In genomic region chr11:113698013-113698545, GRCm38 (mm10) we compare ENCODE assay signal across 14 mouse cellular contexts. TPM values are rescaled to one million over a fixed set of nuclear protein-coding genes. Genes with fewer than 3 reads are reported as not detected.
DNase-seq lines count a peak whose midpoint lies in the region; ATAC-seq and TF ChIP-seq lines count a peak whose summit lies in the region.
"Had no signal": no experiment of that assay in that cellular context is flagged by ENCODE, and none has a peak within 500 bp of the region (broad histone marks: within the 10 kb centered on the region; RNA-seq: fewer than 3 reads in every experiment).

No protein-coding gene starts in this region.

- H3K36me3 ChIP-seq in intestine, embryonic 16.5 days (ENCODE audit: control insufficient read depth, insufficient read depth, low read length) = peaks cover 10% of the 10 kb centered on the region; the same call in 1 of the 2 replicates
- peaks cover 18% of the 10 kb centered on the region for H3K36me3 ChIP-seq in lung, embryonic 16.5 days (ENCODE audit: control insufficient read depth, insufficient read depth, low read length)
- H3K36me3 ChIP-seq in hindbrain, postnatal 0 days (ENCODE audit: insufficient read depth, low read length) = peaks cover 20% of the 10 kb centered on the region

- DNase-seq in brain, adult 2 months (ENCODE audit: low read depth, low spot score) = peak; percentile 30
- peak; percentile 79 to 89 for DNase-seq in kidney, postnatal 25 days
- DNase-seq in hindbrain, postnatal 0 days (ENCODE audit: low spot score) = no peak
- DNase-seq in ovary, postnatal 36 days (ENCODE audit: low spot score) = no peak
- DNase-seq: forebrain, postnatal 0 days; right cerebral cortex, adult 18-20 months; thymus, postnatal 14 days had no signal

- WGBS in intestine, embryonic 16.5 days = 68% methylated on average over 12 of the region's 12 CpGs
- WGBS in lung, embryonic 16.5 days = 52% methylated on average over 12 of the region's 12 CpGs
- 77% methylated on average over 12 of the region's 12 CpGs for WGBS in hindbrain, postnatal 0 days

- no peak overlapping the region for H3K4me3 ChIP-seq in intestine, embryonic 16.5 days (ENCODE audit: low read length)
- H3K4me3 ChIP-seq in lung, embryonic 16.5 days (ENCODE audit: low read length) = no peak overlapping the region
- no peak overlapping the region for H3K4me3 ChIP-seq in hindbrain, postnatal 0 days (ENCODE audit: low read length)
- H3K4me3 ChIP-seq: heart, embryonic 13.5 days; hindbrain, embryonic 15.5 days had no signal

- no peak for TF ChIP-seq CTCF in hindbrain, postnatal 0 days (IDR thresholded peaks at IDR 0.05; ENCODE audit: low read depth)

- no peak overlapping the region for H3K27ac ChIP-seq in intestine, embryonic 16.5 days (ENCODE audit: low read length)
- H3K27ac ChIP-seq in lung, embryonic 16.5 days (ENCODE audit: low read length) = no peak overlapping the region
- H3K27ac ChIP-seq in hindbrain, postnatal 0 days = no peak overlapping the region
- H3K27ac ChIP-seq: heart, embryonic 13.5 days; hindbrain, embryonic 15.5 days had no signal

- H3K4me2 ChIP-seq in intestine, embryonic 16.5 days (ENCODE audit: low read depth, low read length) = no peak overlapping the region
- no peak overlapping the region for H3K4me2 ChIP-seq in lung, embryonic 16.5 days (ENCODE audit: low read depth, low read length)
- H3K4me2 ChIP-seq in hindbrain, postnatal 0 days (ENCODE audit: low read depth, low read length) = no peak overlapping the region
- H3K4me2 ChIP-seq: heart, embryonic 13.5 days; hindbrain, embryonic 15.5 days had no signal

- H3K9me3 ChIP-seq in intestine, embryonic 16.5 days (ENCODE audit: control insufficient read depth, low read length) = no peaks in the 10 kb centered on the region
- no peaks in the 10 kb centered on the region for H3K9me3 ChIP-seq in lung, embryonic 16.5 days (ENCODE audit: control insufficient read depth, low read length)
- no peaks in the 10 kb centered on the region for H3K9me3 ChIP-seq in hindbrain, postnatal 0 days (ENCODE audit: low read length)
- H3K9me3 ChIP-seq: heart, embryonic 13.5 days; hindbrain, embryonic 15.5 days had no signal

- no peaks in the 10 kb centered on the region for H3K4me1 ChIP-seq in intestine, embryonic 16.5 days (ENCODE audit: control insufficient read depth, insufficient read depth, low read length)
- no peaks in the 10 kb centered on the region for H3K4me1 ChIP-seq in lung, embryonic 16.5 days (replicated peaks; ENCODE audit: control insufficient read depth, insufficient read depth, low read length)
- no peaks in the 10 kb centered on the region for H3K4me1 ChIP-seq in hindbrain, postnatal 0 days (ENCODE audit: insufficient read depth, low read length)
- H3K4me1 ChIP-seq: heart, embryonic 13.5 days; hindbrain, embryonic 15.5 days had no signal

- peak; percentile 73 for ATAC-seq in intestine, embryonic 16.5 days
- 0 out of 2 replicates have a peak, but pooled peaks have one; percentile 52 for ATAC-seq in lung, embryonic 16.5 days (ENCODE audit: low read depth)
- ATAC-seq in CD4-positive, CD25-positive, alpha-beta regulatory T cell, adult 4 months = no peak
- ATAC-seq in hindbrain, postnatal 0 days = no peak
- ATAC-seq: forebrain, postnatal 0 days had no signal

- H3K27me3 ChIP-seq in intestine, embryonic 16.5 days (replicated peaks; ENCODE audit: control insufficient read depth, insufficient read depth, low read length) = no peaks in the 10 kb centered on the region
- H3K27me3 ChIP-seq in lung, embryonic 16.5 days (ENCODE audit: control insufficient read depth, insufficient read depth, low read depth, low read length) = no peaks in the 10 kb centered on the region
- H3K27me3 ChIP-seq in hindbrain, postnatal 0 days (ENCODE audit: insufficient read depth, low read length) = no peaks in the 10 kb centered on the region
- H3K27me3 ChIP-seq: heart, embryonic 13.5 days; hindbrain, embryonic 15.5 days had no signal

- H3K9ac ChIP-seq in intestine, embryonic 16.5 days (ENCODE audit: low read depth, low read length) = no peak overlapping the region
- H3K9ac ChIP-seq in lung, embryonic 16.5 days (ENCODE audit: low read length) = no peak overlapping the region
- H3K9ac ChIP-seq in hindbrain, postnatal 0 days (replicated peaks; ENCODE audit: low read length) = no peak overlapping the region
- H3K9ac ChIP-seq: forebrain, postnatal 0 days; heart, embryonic 13.5 days; hindbrain, embryonic 15.5 days had no signal

RNA-seq across cellular contexts. Expression of gene Cpsf4l, which starts 11.7 kb away (rescaled TPM):
- polyA plus RNA-seq in intestine, embryonic 16.5 days (2015; fragmentation: Nextera tagmentation; extraction: Ambion mirVana) = 0.12 and 0.33 TPM in 2 replicates
- polyA plus RNA-seq in lung, embryonic 16.5 days (2015; fragmentation: Nextera tagmentation; extraction: Ambion mirVana) = 0.90 and 3.1 TPM in 2 replicates
- polyA plus RNA-seq in CD4-positive, CD25-positive, alpha-beta regulatory T cell, adult 4 months (2017; shearing (Covaris generic)) = 1 to 10 TPM in 1 of 2 experiments, not detected in 1; 1.0 TPM
- not detected in 2 replicates for total RNA-seq in hindbrain, postnatal 0 days (2014; rRNA removed)
- polyA plus RNA-seq in hindbrain, postnatal 0 days (2015; fragmentation: Nextera tagmentation; extraction: Ambion mirVana) = 0.19 and 0.25 TPM in 2 replicates
- total RNA-seq: common myeloid progenitor, adult 5-6 weeks; forebrain, postnatal 0 days; megakaryocyte-erythroid progenitor cell, adult 5-6 weeks had no signal

RNA-seq across cellular contexts. Expression of gene D11Wsu47e, which starts 13.9 kb away (rescaled TPM):
- polyA plus RNA-seq in intestine, embryonic 16.5 days (2015; fragmentation: Nextera tagmentation; extraction: Ambion mirVana) = 13.8 and 14.5 TPM in 2 replicates
- polyA plus RNA-seq in lung, embryonic 16.5 days (2015; fragmentation: Nextera tagmentation; extraction: Ambion mirVana) = 15.4 and 15.9 TPM in 2 replicates
- 10 to 100 TPM in 1 of 2 experiments, 1 to 10 TPM in 1; 8.0 to 11.3 TPM for polyA plus RNA-seq in CD4-positive, CD25-positive, alpha-beta regulatory T cell, adult 4 months (2017; shearing (Covaris generic))
- 17.7 and 32.4 TPM in 2 replicates for total RNA-seq in hindbrain, postnatal 0 days (2014; rRNA removed)
- 19.7 and 22.5 TPM in 2 replicates for polyA plus RNA-seq in hindbrain, postnatal 0 days (2015; fragmentation: Nextera tagmentation; extraction: Ambion mirVana)

RNA-seq across cellular contexts. Expression of gene Fam104a, which starts 14.1 kb away (rescaled TPM):
- polyA plus RNA-seq in intestine, embryonic 16.5 days (2015; fragmentation: Nextera tagmentation; extraction: Ambion mirVana) = 40.5 and 41.7 TPM in 2 replicates
- 39.8 and 40.3 TPM in 2 replicates for polyA plus RNA-seq in lung, embryonic 16.5 days (2015; fragmentation: Nextera tagmentation; extraction: Ambion mirVana)
- polyA plus RNA-seq in CD4-positive, CD25-positive, alpha-beta regulatory T cell, adult 4 months (2017; shearing (Covaris generic)) = 10 to 100 TPM; 13.9 to 15.0 TPM
- 29.5 and 36.8 TPM in 2 replicates for total RNA-seq in hindbrain, postnatal 0 days (2014; rRNA removed)
- 50.6 and 51.5 TPM in 2 replicates for polyA plus RNA-seq in hindbrain, postnatal 0 days (2015; fragmentation: Nextera tagmentation; extraction: Ambion mirVana)

RNA-seq across cellular contexts. Expression of gene Slc39a11, which starts 48.2 kb away (rescaled TPM):
- 52.8 and 56.5 TPM in 2 replicates for polyA plus RNA-seq in intestine, embryonic 16.5 days (2015; fragmentation: Nextera tagmentation; extraction: Ambion mirVana)
- 23.7 and 26.2 TPM in 2 replicates for polyA plus RNA-seq in lung, embryonic 16.5 days (2015; fragmentation: Nextera tagmentation; extraction: Ambion mirVana)
- 10 to 100 TPM; 12.0 to 17.9 TPM for polyA plus RNA-seq in CD4-positive, CD25-positive, alpha-beta regulatory T cell, adult 4 months (2017; shearing (Covaris generic))
- total RNA-seq in hindbrain, postnatal 0 days (2014; rRNA removed) = 63.3 and 67.9 TPM in 2 replicates
- polyA plus RNA-seq in hindbrain, postnatal 0 days (2015; fragmentation: Nextera tagmentation; extraction: Ambion mirVana) = 35.0 and 35.6 TPM in 2 replicates

RNA-seq across cellular contexts. Expression of gene Cog1, which starts 49.1 kb away (rescaled TPM):
- 24.9 and 25.0 TPM in 2 replicates for polyA plus RNA-seq in intestine, embryonic 16.5 days (2015; fragmentation: Nextera tagmentation; extraction: Ambion mirVana)
- polyA plus RNA-seq in lung, embryonic 16.5 days (2015; fragmentation: Nextera tagmentation; extraction: Ambion mirVana) = 22.0 and 23.3 TPM in 2 replicates
- polyA plus RNA-seq in CD4-positive, CD25-positive, alpha-beta regulatory T cell, adult 4 months (2017; shearing (Covaris generic)) = 10 to 100 TPM; 15.4 to 19.3 TPM
- total RNA-seq in hindbrain, postnatal 0 days (2014; rRNA removed) = 59.9 and 63.8 TPM in 2 replicates
- polyA plus RNA-seq in hindbrain, postnatal 0 days (2015; fragmentation: Nextera tagmentation; extraction: Ambion mirVana) = 30.6 and 31.3 TPM in 2 replicates

Comparison
In these comparisons a context has a peak if more than half of its experiments do, and no peak if none do; other contexts are left out.
1. DNase-seq: peak in brain, adult 2 months (single experiment) and kidney, postnatal 25 days (2 of 2); none in hindbrain, postnatal 0 days (single experiment) and ovary, postnatal 36 days (single experiment).
2. ATAC-seq: peak in intestine, embryonic 16.5 days (single experiment) and lung, embryonic 16.5 days (single experiment); none in CD4-positive, CD25-positive, alpha-beta regulatory T cell, adult 4 months (single experiment) and hindbrain, postnatal 0 days (single experiment).